Mouse (Mus musculus) cerebellum, adult 9-11 months (tissue): ENCODE data around the gene Retnlb.
"Not testable (repeated sequence)": the region's sequence is repeated elsewhere in the genome, so short reads cannot be mapped to it uniquely, and the experiment has no call there.

Source experiments
- DNase-seq: peaks from one replicate; pipeline ENCODE4 v3.0.0; 2022

The Retnlb gene

GRCm38 (mm10) chr16:48816695-48817094, at the start of gene Retnlb:
TSS of gene Retnlb (plus strand) at chr16:48816856.
- DNase-seq = no peak

DNA sequence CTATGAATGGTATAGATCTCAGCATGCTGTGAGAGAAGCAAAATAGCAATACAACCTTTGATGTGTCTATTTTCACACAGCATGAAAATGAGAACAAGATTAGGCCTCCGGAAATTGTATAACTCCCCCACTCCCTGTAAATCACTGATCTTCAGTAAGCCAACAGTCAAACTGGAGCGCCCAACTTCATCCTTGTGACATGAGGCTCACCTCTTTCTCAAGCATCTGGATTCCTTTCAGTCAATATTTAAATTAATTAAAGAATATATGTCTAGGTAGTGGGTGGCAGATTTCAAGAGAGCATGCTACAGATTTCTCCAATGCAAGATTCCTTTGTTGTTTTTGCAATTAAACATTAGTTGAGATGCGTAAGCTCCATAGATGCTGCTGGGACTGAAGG, 47.5 kb upstream of the Retnlb start:
- DNase-seq = no peak

DNA sequence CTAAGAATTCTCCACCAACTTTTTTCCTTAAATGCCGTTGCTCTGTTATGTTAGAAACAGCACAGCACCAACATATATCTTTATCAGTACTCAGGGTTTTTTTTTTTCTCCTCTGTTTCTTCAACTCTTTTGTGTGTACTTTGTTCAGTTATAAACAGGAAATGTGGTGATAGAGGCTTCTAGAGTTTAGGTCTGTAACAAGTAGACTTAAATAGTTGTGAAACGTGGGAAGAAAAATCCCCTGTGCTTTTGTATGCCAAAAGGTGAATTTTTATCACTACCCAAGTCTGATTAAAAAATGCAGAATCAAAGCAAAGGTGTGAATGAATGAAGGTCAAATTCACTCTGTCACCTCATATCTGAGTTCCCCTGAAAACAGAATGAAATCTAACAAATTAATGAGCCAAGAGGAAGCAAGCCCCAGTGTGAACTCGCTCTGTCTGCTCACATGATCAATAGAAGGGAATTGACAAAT, 44.6 kb upstream of the Retnlb start, which contains the start of gene Trat1:
Gene Trat1, minus strand, starts transcription at position 51 of the 475 bp plus-strand sequence.
- DNase-seq = no peak

DNA sequence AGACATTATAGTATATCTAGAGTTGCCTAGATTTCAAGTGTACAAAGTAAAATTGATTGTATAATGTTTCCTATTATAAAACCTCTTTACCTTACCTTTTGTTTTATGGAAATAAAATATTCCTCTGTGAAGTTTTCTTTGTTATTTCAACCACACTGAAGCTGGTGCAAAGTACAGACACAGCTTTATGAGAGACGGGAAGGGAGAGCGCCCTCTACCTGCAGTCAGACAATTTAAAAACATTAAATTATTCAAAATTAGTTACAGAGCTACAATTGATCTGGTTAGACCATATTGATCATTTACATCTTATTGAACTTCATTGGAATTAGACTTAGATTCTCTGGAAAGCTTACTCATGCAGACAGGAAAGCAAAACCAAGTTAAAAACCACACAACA, 39.4 kb upstream of the Retnlb start:
- DNase-seq = no peak

- DNase-seq = no peak
Observed at GRCm38 (mm10) chr16:48786258-48786657, 30.4 kb upstream of the Retnlb start.

GRCm38 (mm10) chr16:48788704-48789185, 27.9 kb upstream of the Retnlb start:
- no peak for DNase-seq

DNA sequence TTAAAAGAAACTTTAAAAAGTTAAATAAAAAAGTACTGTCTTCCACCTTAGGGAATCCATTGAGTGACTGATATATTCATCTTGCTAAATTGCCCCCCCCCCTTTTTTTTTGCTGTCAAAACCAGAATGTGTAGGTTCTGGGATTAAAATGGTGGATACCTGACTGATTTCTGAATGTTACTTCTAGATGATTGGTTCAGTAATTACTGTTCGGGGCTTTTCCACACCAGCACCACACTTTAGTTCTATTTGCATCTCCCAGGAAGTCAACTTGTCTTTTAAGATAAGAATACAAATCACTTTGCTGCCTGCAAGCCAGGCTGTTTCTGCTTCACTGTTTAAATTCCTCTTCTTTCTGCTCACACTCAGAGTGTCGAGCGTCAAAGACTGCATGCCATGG, 18.4 kb upstream of the Retnlb start:
- no peak for DNase-seq

DNA sequence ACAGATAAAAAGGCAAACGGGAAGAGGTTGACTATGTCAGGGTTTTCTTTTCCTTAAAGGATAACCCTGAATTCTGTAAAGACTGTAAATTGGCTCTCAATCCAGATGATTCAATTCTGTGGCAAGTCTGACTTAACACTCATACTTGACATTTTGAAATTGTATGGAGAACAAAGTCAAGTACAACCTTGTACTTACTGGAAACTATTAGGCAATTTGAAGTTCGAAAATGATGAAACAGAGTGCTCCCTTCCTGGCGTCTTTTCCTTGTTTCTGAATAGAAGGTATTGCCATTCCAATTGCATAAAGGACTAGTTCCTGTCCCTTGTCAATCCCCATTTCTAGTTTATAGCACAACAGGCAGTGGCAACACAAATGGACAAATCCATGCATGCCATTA, 17.2 kb upstream of the Retnlb start:
- no peak for DNase-seq

GRCm38 (mm10) chr16:48800906-48801305, 15.8 kb upstream of the Retnlb start:
- DNase-seq = no peak

DNA sequence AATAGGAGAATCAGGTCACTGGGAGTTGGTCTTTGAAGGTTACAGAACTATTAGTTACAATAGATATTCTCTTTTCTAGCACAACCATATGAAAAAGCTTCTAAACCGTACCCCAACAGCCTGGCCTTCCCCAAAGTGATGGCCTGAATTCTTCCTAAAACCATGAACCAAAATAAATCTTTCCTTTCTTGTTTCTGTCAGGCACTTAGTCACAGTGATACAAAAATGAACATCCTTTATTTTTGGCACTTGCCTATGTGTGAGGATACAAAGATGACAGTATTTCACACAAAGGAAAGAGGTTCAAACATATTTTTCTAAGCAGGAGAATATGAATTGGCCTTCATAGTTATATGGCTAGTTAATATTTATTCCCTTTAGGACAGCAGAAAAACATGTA, 11.2 kb upstream of the Retnlb start:
- DNase-seq = no peak

GRCm38 (mm10) chr16:48806521-48806920, 10.1 kb upstream of the Retnlb start:
- DNase-seq = no peak

- DNase-seq = no peak
Observed at GRCm38 (mm10) chr16:48809374-48809773, 7.3 kb upstream of the Retnlb start.

DNA sequence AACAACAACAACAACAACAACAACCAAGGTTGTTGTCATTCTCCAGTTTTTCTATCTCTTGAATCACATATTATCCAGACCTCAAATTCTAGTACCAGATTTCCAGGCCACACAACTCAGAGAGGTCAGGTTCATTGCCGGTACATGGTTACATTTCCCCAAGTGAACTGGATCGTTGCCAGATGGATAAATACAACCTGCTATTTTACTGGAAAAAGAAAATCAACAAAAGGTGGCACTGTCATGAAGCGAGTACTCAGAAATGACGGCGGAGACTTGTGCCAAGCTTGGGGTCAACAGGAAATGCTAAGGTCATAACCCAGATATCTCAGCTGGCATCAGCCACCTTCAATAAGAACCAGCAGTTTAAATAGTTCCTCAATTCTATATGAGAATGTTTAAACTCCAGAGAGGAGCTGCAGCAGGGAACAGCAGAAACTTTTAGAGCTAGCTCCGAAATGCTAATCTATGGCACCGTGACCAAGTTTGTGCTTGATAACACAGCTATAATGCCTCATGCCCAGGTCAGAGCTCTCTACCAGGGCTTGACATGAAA, 4.7 kb upstream of the Retnlb start:
- no peak for DNase-seq

DNA sequence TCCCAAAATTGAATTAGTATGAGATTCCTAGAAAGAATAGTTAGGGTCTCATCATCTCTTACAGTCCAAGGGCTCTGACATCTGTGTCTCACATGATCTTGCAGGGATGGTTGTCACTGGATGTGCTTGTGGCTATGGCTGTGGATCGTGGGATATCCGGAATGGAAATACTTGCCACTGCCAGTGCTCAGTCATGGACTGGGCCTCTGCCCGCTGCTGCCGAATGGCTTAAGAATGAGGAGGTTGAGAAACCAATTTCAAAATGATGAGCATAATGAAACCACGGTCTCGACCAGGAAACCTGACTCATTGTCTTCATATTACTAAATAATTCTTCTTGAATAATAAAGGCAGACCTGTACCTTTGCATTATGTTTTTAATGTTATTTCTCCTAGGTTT, 1.9 kb downstream of the Retnlb start:
- DNase-seq = no peak

DNA sequence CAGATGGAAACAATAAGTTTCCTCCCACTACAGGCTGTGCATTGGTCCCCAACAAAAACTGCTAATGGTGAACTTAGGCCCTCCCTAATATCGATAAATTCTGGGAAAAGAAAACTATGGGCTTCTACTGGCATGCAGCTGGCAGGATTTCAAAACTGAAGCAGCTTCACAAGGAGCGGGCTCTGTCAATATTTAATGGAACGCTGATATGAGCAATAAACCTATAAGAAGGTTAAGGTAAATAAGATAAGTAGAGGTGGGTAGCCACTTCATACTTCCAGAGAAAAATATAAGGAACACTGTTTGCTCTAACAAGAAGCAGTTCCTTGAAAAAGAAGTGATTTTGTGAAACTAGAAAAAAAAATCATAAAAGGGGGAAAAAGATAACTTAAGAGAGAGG, 9.8 kb downstream of the Retnlb start:
- no peak for DNase-seq

- DNase-seq = no peak
Observed at GRCm38 (mm10) chr16:48827625-48828024, 11.0 kb downstream of the Retnlb start.

DNA sequence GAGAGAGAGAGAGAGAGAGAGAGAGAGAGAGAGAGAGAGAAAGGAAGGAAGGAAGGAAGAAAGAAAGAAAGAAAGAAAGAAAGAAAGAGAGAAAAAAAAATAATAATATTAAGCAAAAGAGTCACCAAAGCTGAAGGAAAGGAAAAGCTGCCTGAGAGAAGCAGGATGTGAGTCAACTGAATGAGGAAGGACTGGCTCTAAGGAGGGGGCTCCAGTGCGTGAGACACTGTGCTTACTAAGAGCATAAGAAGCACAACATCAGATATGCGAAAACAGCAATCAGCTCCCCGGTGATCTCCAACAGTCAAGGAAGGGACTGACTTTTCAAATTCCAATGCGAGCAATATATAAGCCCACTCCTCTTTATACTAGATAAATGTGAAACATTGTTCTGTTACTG, 12.4 kb downstream of the Retnlb start:
- DNase-seq = no peak

DNA sequence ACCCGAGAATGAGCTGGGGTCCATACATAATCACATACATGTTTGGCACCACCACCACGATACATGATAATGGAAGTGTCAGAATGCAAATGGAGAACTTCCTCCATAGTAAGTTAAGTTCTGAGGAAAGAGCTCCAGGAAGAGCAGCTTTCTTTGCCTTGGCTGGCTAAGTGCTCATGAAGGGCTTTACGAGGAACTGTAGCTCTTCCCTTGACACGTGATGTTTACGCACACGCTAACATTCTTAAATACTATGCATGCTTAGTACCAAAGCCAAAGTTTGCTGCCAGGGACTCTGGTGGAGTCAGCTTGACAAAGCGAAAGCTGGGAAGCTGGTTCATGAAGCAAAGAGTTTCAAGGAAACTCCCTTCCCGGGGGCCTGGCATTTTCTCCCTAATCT, 15.4 kb downstream of the Retnlb start:
- no peak for DNase-seq

DNA sequence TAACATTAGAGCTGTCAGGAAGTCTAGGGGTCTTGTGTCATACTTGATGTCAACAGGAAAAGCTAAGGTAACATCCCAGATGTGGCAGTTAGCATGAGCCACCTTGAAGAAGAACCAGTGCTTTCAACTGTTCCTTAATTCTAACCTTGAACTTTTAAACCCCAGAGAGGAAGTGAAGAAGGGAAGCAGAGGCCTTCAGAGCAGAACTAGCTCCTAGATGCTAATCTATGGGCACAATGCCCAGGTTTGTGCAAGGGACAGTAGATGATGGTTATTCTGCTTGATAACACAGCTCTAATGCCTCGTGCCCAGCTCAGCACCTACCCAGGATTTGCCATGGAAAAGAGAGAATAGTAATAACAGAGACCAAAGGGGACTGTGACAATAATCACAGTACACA, 17.0 kb downstream of the Retnlb start:
- DNase-seq = not testable (repeated sequence)

- DNase-seq = no peak
Observed at GRCm38 (mm10) chr16:48842266-48842665, 25.6 kb downstream of the Retnlb start, which contains the start of gene Retnla. TSS of gene Retnla (plus strand) at chr16:48842551.

- no peak for DNase-seq
Observed at GRCm38 (mm10) chr16:48843671-48844386, 27.2 kb downstream of the Retnlb start.

DNA sequence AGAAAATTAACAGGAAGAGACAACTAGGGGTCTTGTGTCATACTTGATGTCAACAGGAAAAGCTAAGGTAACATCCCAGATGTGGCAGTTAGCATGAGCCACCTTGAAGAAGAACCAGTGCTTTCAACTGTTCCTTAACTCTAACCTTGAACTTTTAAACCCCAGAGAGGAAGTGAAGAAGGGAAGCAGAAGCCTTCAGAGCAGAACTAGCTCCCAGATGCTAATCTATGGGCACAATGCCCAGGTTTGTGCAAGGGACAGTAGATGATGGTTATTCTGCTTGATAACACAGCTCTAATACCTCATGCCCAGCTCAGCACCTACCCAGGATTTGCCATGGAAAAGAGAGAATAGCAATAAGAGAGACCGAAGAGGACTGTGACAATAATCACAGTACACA, 48.3 kb downstream of the Retnlb start:
- not testable (repeated sequence) for DNase-seq

- no peak for DNase-seq
Observed at GRCm38 (mm10) chr16:48867690-48868089, 51.0 kb downstream of the Retnlb start.
